Mouse (Mus musculus) limb, embryonic 15.5 days (tissue): ENCODE measurements at regions not wholly inside any gene's neighbourhood (a gene's known extent, or its start where the extent isn't known, plus 50 kb on each side); places are given as distances from the start of the nearest gene placed in this dataset.
"Not testable (repeated sequence)": the region's sequence is repeated elsewhere in the genome, so short reads cannot be mapped to it uniquely, and the experiment has no call there.

ENCODE experiments used
- ATAC-seq: fragments of 200-750 bp; cut with Nextera tagmentation; 2 replicates; pipeline ENCODE4 v1.8.0; 2017; ENCODE audit warnings: low read depth, moderate TSS enrichment; ENCODE audit not compliant: insufficient number of reproducible peaks, low FRiP score, low TSS enrichment
- H3K27ac ChIP-seq: fragments of 300-500 bp; sonication (generic); 2 replicates; pipeline ENCODE4 v1.5.1; 2015; ENCODE audit warnings: moderate library complexity, mild to moderate bottlenecking, inconsistent platforms
- H3K27me3 ChIP-seq: fragments of 300-500 bp; sonication (generic); 2 replicates; pipeline ENCODE4 v1.6.1; 2015; ENCODE audit warnings: inconsistent platforms
- H3K36me3 ChIP-seq: fragments of 300-500 bp; sonication (generic); 2 replicates; pipeline ENCODE4 v1.6.1; 2015; ENCODE audit warnings: inconsistent platforms
- H3K4me1 ChIP-seq: fragments of 300-500 bp; sonication (generic); 2 replicates; pipeline ENCODE4 v1.6.1; 2015; ENCODE audit warnings: inconsistent platforms
- H3K4me2 ChIP-seq: fragments of 300-500 bp; sonication (generic); 2 replicates; pipeline ENCODE4 v1.6.1; 2015; ENCODE audit warnings: mild to moderate bottlenecking, inconsistent platforms
- H3K4me3 ChIP-seq: fragments of 300-500 bp; sonication (generic); 2 replicates; pipeline ENCODE4 v1.5.1; 2015; ENCODE audit warnings: mild to moderate bottlenecking, inconsistent platforms
- H3K9ac ChIP-seq: fragments of 300-500 bp; sonication (generic); 2 replicates; pipeline ENCODE4 v1.6.1; 2015; ENCODE audit warnings: inconsistent platforms
- H3K9me3 ChIP-seq: fragments of 300-500 bp; sonication (generic); 2 replicates; pipeline ENCODE4 v1.6.1; 2016; ENCODE audit warnings: inconsistent platforms
- WGBS: fragments of 180-500 bp; shearing (Covaris S2); methylation state at CpG from one replicate; pipeline ENCODE4 v1.1.7; 2015; 5-methylcytosine and 5-hydroxymethylcytosine counted together

DNA sequence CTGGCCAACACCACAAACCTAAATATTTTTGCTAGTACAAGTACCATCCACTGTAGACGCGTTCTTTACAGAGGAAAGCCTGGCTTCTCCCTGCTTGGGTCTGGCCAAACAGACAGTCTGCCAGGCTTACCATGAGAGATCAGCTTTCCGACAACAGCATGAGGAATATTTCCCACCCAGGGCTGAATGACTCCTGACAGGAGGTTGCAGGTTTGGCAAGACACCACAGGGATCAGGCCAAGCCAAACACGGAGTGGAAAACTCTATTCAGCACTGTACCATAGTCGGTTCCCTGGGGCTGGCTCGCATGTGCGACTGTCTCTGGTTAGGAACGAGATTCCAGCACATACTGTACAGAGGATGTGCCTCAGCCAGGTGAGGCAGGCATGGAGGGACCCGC is 140.7 kb upstream of the Supt20 start:
- Histone ChIP-seq H3K27ac (peak overlapping the region; percentile 83), H3K4me2 (no peak overlapping the region), H3K27me3 (no peaks in the 10 kb centered on the region), H3K4me1 (peaks cover 7% of the 10 kb centered on the region; the same call in 1 of the 2 replicates), H3K9ac (no peak overlapping the region), H3K4me3 (no peak overlapping the region), H3K36me3 (no peaks in the 10 kb centered on the region), H3K9me3 (no peaks in the 10 kb centered on the region)
- peak; percentile 91 for ATAC-seq
- 46% methylated on average over 9 of the region's 9 CpGs for WGBS

- H3K4me1 ChIP-seq: peaks cover 22% of the 10 kb centered on the region
- WGBS: 87% methylated on average over 2 of the region's 2 CpGs
- ATAC-seq: no peak
Observed at GRCm38 (mm10) chr3:54555954-54556353, 136.7 kb upstream of the Supt20 start.

GRCm38 (mm10) chr3:54559053-54559452 is 133.6 kb upstream of the Supt20 start:
- Histone ChIP-seq H3K36me3 (no peaks in the 10 kb centered on the region), H3K27ac (peak overlapping the region; percentile 86), H3K4me2 (no peak overlapping the region), H3K4me1 (peaks cover 15% of the 10 kb centered on the region), H3K9ac (no peak overlapping the region), H3K4me3 (no peak overlapping the region), H3K9me3 (peaks cover 6% of the 10 kb centered on the region; the same call in 1 of the 2 replicates), H3K27me3 (no peaks in the 10 kb centered on the region)
- ATAC-seq: no peak
- WGBS: 58% methylated on average over 2 of the region's 2 CpGs

More at GRCm38 (mm10) chr3:54555954-54556353, 136.7 kb upstream of the Supt20 start:
- no peak overlapping the region for H3K27ac ChIP-seq
- H3K4me3 ChIP-seq: no peak overlapping the region
- H3K9me3 ChIP-seq: no peaks in the 10 kb centered on the region
- H3K4me2 ChIP-seq: no peak overlapping the region
- H3K9ac ChIP-seq: no peak overlapping the region
- H3K36me3 ChIP-seq: no peaks in the 10 kb centered on the region
- no peaks in the 10 kb centered on the region for H3K27me3 ChIP-seq

GRCm38 (mm10) chr3:54559527-54559926 is 133.1 kb upstream of the Supt20 start:
- whole genome bisulfite sequencing: 68% methylated on average over 2 of the region's 2 CpGs

DNA sequence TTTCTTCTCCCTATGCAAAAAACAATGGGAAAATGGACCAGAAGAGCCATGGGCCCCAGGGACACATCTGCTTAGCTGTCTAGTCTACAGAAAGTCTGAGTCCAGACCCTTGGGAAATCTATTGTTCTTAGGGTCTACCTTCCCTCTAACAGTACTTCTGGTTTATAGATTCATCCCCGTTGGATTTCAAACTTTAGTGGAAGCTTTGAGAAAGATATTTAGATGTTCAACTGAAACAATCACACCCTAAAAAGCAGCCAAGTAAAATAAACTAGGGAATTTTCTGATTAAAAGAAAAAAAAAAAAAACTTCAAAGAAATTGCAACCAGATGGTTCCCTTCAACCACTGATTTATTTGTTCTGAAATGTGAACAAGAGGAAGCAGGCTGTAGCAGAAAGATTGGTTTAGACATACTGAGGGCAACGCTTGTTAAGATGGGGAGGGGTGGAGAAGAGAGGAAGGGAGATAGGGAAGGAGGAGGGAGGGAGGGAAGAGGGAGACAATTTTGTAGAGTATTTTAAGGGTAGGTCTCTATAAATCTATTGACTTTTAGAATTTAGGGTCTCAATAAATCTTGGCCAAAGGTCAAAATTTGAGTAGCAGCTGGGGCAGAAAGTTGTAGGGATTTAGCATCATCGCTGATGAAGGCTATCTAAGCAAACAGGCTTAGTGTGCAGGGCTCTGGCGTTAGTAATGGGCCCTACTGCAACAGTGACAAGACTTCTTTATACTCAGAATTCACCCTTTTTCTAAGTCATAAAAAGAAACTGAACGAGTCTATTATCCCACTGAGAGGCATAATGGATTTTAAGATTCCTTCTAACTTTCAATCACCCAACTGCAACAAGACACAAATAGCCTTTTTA is 132.3 kb upstream of the Supt20 start:
- Histone ChIP-seq H3K4me3 (no peak overlapping the region), H3K36me3 (no peaks in the 10 kb centered on the region), H3K9ac (no peak overlapping the region), H3K27me3 (no peaks in the 10 kb centered on the region), H3K4me2 (no peak overlapping the region), H3K9me3 (peaks cover 6% of the 10 kb centered on the region; the same call in 1 of the 2 replicates), H3K4me1 (peaks cover 15% of the 10 kb centered on the region), H3K27ac (peak overlapping the region; percentile 86)
- WGBS: 18% methylated on average over 5 of the region's 5 CpGs
- ATAC-seq: 0 out of 2 replicates have a peak, but pooled peaks have one; percentile 40

More at GRCm38 (mm10) chr3:54559527-54559926, 133.1 kb upstream of the Supt20 start:
- H3K4me3 ChIP-seq: no peak overlapping the region
- H3K9ac ChIP-seq: no peak overlapping the region
- peak overlapping the region; percentile 86 for H3K27ac ChIP-seq
- H3K36me3 ChIP-seq: no peaks in the 10 kb centered on the region
- no peaks in the 10 kb centered on the region for H3K27me3 ChIP-seq
- H3K4me2 ChIP-seq: no peak overlapping the region
- H3K4me1 ChIP-seq: peaks cover 15% of the 10 kb centered on the region
- no peak for ATAC-seq
- peaks cover 6% of the 10 kb centered on the region; the same call in 1 of the 2 replicates for H3K9me3 ChIP-seq

GRCm38 (mm10) chr3:54567329-54567728 is 125.3 kb upstream of the Supt20 start:
- Histone ChIP-seq H3K4me2 (no peak overlapping the region), H3K4me1 (no peaks in the 10 kb centered on the region), H3K27ac (peak overlapping the region; percentile 48), H3K9ac (no peak overlapping the region), H3K36me3 (no peaks in the 10 kb centered on the region), H3K9me3 (peaks cover under 1% of the 10 kb centered on the region; the same call in 1 of the 2 replicates), H3K27me3 (no peaks in the 10 kb centered on the region), H3K4me3 (no peak overlapping the region)
- ATAC-seq: no peak
- 89% methylated on average over 1 of the region's 1 CpGs for WGBS

GRCm38 (mm10) chr3:54568096-54568495 is 124.5 kb upstream of the Supt20 start:
- no peak overlapping the region for H3K9ac ChIP-seq
- no peaks in the 10 kb centered on the region for H3K9me3 ChIP-seq
- H3K4me2 ChIP-seq: no peak overlapping the region
- H3K27ac ChIP-seq: peak overlapping the region; percentile 48
- no peaks in the 10 kb centered on the region for H3K4me1 ChIP-seq
- no peak for ATAC-seq
- H3K4me3 ChIP-seq: no peak overlapping the region
- no peaks in the 10 kb centered on the region for H3K27me3 ChIP-seq
- no peaks in the 10 kb centered on the region for H3K36me3 ChIP-seq
- WGBS: 67% methylated on average over 5 of the region's 5 CpGs

DNA sequence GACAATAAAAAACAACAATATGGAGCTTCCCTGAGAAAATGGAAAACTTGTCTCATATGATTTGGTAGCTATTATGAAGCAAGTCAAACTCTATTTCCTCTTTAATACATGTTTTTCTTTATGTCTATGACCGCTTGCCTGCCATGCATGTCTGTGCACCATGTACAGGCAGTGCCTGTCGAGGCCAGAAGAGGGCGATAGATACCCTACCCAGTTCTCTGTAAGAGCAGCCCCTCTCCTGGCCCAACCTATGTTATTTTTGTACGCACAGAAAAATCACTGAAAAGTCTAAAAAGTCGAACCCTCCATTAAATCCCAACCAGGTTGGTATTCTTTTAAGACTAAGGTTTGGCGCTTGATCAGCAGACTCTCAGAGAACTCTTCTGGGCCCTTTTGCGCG is 122.1 kb upstream of the Supt20 start:
- no peak overlapping the region for H3K27ac ChIP-seq
- WGBS: 81% methylated on average over 8 of the region's 8 CpGs

DNA sequence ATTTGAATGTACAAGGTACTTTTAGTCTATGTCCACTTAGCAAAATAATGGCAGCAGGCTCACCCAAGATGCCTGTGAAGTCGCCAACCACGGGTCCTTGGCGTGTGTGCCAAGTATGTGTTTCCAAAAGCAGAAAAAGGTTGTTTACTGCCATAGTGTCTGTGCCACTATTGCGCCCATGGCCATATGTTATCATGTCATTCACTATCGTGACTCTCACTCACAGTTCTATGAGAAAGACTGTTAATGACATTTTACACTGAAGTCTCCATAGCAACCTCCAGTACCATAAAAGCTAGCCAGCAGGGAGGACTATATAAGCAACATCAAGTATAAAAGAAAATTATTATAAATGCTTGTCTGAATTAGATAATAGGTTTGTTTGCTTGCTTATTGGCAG is 114.8 kb upstream of the Supt20 start:
- H3K27ac ChIP-seq: no peak overlapping the region
- no peaks in the 10 kb centered on the region for H3K36me3 ChIP-seq
- ATAC-seq: no peak
- H3K4me2 ChIP-seq: no peak overlapping the region
- H3K4me3 ChIP-seq: no peak overlapping the region
- no peaks in the 10 kb centered on the region for H3K4me1 ChIP-seq
- 85% methylated on average over 5 of the region's 5 CpGs for WGBS
- no peak overlapping the region for H3K9ac ChIP-seq
- H3K9me3 ChIP-seq: no peaks in the 10 kb centered on the region
- no peaks in the 10 kb centered on the region for H3K27me3 ChIP-seq

More for the DNA sequence above, 122.1 kb upstream of the Supt20 start:
- H3K27me3 ChIP-seq: no peaks in the 10 kb centered on the region
- no peaks in the 10 kb centered on the region for H3K9me3 ChIP-seq
- H3K4me3 ChIP-seq: no peak overlapping the region
- H3K36me3 ChIP-seq: no peaks in the 10 kb centered on the region
- ATAC-seq: no peak
- H3K9ac ChIP-seq: no peak overlapping the region
- H3K4me2 ChIP-seq: no peak overlapping the region
- H3K4me1 ChIP-seq: no peaks in the 10 kb centered on the region

DNA sequence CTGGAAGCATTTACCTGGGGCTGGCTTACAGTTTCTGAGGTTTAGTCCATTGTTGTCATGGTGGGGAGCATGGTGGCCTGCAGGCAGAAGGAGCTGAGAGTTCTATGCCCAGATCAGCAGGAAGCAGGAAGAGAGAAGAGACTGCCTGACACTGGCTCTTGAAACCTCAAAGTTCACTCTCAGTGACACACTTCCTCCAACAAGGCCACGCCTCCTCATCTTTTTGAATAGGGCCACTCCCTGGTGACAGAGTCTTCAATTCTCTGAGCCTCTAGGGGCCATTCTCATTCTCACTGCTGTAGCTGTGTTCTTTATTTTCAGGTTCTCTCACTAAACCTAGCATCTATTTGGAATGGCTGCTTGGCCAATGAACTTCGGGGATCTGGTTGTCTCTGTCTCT is 113.2 kb upstream of the Supt20 start:
- no peaks in the 10 kb centered on the region for H3K9me3 ChIP-seq
- H3K9ac ChIP-seq: no peak overlapping the region
- WGBS: 98% methylated on average over 2 of the region's 2 CpGs
- H3K4me3 ChIP-seq: no peak overlapping the region
- H3K36me3 ChIP-seq: no peaks in the 10 kb centered on the region
- no peaks in the 10 kb centered on the region for H3K4me1 ChIP-seq
- no peak overlapping the region for H3K4me2 ChIP-seq
- H3K27ac ChIP-seq: no peak overlapping the region
- no peaks in the 10 kb centered on the region for H3K27me3 ChIP-seq
- ATAC-seq: no peak

DNA sequence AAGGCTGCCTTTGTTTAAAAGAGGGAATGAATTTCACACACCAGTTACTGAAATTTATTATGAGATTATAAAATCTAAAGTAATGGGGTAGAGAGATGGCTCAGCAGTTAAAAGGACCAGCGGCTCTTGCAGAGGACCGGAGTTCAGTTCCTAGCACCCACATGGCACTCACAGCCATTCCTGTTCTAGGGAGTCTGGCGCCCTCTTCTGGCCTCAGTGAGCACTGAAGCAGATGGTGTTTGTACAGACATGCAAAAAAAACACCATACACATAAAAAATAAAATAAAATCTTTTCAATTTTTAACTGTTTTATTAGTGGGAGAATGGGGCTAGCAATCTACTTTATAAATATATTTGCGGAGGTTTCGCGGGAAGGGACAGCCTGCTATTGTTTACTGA is 112.3 kb upstream of the Supt20 start:
- ATAC-seq: no peak
- Histone ChIP-seq H3K4me1 (no peaks in the 10 kb centered on the region), H3K27me3 (no peaks in the 10 kb centered on the region), H3K9me3 (no peaks in the 10 kb centered on the region), H3K4me3 (no peak overlapping the region), H3K9ac (no peak overlapping the region), H3K4me2 (no peak overlapping the region), H3K27ac (no peak overlapping the region), H3K36me3 (no peaks in the 10 kb centered on the region)
- 91% methylated on average over 6 of the region's 6 CpGs for WGBS

DNA sequence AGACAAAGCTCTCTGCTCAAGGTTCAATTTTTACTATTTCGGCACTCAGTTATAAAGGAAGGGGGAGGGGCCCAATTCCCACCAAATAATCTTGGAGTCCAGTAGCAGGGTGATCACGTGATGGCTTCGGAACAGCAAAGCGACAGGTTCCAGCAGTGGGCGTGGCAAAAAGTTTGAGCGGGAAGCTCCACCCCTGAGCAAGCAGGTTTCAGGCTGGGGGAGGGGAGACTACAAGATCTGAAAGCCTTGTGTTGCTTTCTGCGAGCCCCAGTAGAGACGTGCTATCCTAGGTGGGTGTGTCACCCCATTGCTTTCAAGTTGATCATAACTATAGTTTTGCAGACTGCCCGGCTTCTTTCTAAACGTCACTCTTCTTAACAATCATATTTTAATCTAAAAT is 106.8 kb upstream of the Supt20 start:
- not testable (repeated sequence) for H3K4me3 ChIP-seq, H3K27me3 ChIP-seq, H3K9me3 ChIP-seq, H3K27ac ChIP-seq, ATAC-seq, H3K9ac ChIP-seq, H3K36me3 ChIP-seq, H3K4me1 ChIP-seq, H3K4me2 ChIP-seq
- 76% methylated on average over 10 of the region's 10 CpGs for WGBS
